Mouse (Mus musculus) liver, adult 2 months (tissue): ENCODE measurements at regions not wholly inside any gene's neighbourhood (a gene's known extent, or its start where the extent isn't known, plus 50 kb on each side); places are given as distances from the start of the nearest gene placed in this dataset.

Experiments
- CTCF ChIP-seq: fragments of 200-500 bp; IDR thresholded peaks from 2 replicates; pipeline ENCODE4 v1.5.1; 2011; ENCODE audit warnings: low read depth, low read length, control low read depth
- POLR2A ChIP-seq: fragments of 200-500 bp; IDR thresholded peaks from 2 replicates; pipeline ENCODE4 v1.6.1; 2011; ENCODE audit warnings: low read length, control low read depth; ENCODE audit not compliant: insufficient read depth; ENCODE audit errors: extremely low read depth

DNA sequence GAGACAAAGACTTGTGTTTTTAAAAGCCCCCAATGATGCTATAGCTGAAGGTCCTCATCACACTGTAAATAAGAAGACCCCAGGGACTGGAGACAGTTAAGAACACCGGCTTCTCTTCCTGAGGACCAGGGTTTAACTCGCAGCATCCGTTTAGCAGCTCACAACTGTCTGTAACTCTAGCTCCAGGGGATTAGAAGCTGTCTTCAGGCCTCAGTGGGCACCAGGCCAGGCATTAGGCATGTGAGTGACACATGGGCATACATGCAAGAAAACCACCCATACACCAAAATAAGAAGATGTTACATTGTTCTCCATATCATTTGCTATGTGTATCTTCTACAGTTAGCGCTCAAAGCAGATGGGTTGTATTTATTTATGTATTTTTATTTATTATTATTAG, 158.3 kb upstream of the Btg1 start:
- TF ChIP-seq CTCF (no peak), POLR2A (no peak)
